Mouse (Mus musculus): ENCODE measurements around the gene Safb2. TPM values are rescaled to one million over a fixed set of nuclear protein-coding genes. Genes with fewer than 3 reads are reported as not detected.

Safb2 gene
- total RNA-seq, 2 experiments from 2014 or later, result 105 to 107 TPM

GRCm38 (mm10) chr17:56536874-56537273 is 47.5 kb downstream of the Safb2 start:
- peak; percentile 51 for DNase-seq
- intact Hi-C loops (cut with DNase I), result no loop called here

GRCm38 (mm10) chr17:56536192-56536591 is 48.2 kb downstream of the Safb2 start:
- intact Hi-C loops (cut with DNase I), result no loop called here
- peak; percentile 81 for DNase-seq

- intact Hi-C loops (cut with DNase I), result no loop called here
- no peak for DNase-seq
Measured at GRCm38 (mm10) chr17:56524943-56525342, 59.4 kb downstream of the Safb2 start.

DNA sequence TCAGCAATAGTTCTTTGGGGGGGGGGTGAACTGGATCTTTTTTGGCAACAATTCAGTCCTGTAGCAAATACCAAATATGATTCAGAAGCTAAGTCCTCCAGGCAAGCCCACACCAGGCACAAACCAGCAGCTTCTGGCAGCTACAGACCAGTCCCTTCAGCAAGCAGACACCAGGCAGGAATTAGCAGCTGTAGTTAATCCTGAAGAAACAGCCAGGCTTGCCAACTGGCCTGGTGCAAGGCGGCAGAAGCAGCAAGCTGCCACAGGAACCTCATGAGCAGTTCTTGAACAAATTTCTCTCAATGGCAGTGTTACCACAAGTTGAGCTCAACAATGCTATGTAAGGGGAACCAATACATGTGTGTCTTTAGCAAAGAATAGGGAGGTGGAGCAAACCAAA is 61.6 kb downstream of the Safb2 start:
- DNase-seq, result peak; percentile 57
- intact Hi-C loops (cut with DNase I), result no loop called here

DNA sequence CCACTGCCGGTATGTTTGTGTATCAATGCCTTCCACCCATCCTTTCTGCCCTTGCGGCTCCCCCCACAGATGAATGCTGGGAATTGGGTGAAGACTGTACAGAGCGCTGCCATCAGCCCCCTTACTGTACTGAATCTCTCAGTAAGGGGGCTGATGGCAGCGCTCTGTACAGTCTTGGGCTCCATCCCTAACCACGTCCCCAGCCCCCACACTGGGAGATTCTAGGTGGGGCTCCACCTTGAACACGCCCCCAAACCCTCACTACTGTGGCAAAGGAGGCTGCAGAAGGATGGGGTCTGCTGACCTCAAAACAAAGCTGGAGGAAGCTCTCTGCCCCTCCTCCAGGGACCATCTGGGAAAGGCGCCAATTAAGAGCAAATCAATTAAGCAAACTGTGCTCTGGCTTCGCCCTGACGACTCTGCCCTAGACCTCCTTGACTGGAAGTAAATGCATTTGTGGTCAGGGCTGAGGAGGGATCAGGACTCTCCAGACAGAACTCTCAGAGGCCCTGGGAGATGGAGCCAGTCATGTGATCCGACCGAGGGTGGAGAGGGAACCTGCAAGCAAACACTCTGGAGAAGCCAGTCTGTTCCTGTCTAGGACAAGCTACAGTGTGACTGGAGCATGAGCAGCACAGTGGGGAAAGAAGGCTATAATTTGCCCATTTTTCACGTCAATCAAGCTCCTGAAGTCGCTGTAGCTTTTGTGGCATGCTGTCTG is 68.5 kb downstream of the Safb2 start:
- intact Hi-C loops (cut with DNase I), result no loop called here
- DNase-seq, result peak; percentile 86

- DNase-seq, result no peak
- intact Hi-C loops (cut with DNase I), result no loop called here
Measured at GRCm38 (mm10) chr17:56514916-56515315, 69.5 kb downstream of the Safb2 start.

- DNase-seq, result no peak
- intact Hi-C loops (cut with DNase I), result no loop called here
Measured at GRCm38 (mm10) chr17:56514330-56514729, 70.1 kb downstream of the Safb2 start.

GRCm38 (mm10) chr17:56512310-56512709 is 72.1 kb downstream of the Safb2 start, which contains the start of gene Znrf4:
TSS of gene Znrf4 (minus strand) at chr17:56512431.
- intact Hi-C loops (cut with DNase I), result no loop called here
- no peak for DNase-seq

GRCm38 (mm10) chr17:56511707-56512090 is 72.7 kb downstream of the Safb2 start:
- DNase-seq, result no peak
- intact Hi-C loops (cut with DNase I), result no loop called here

- DNase-seq, result peak; percentile 73
- intact Hi-C loops (cut with DNase I), result no loop called here
Measured at GRCm38 (mm10) chr17:56510970-56511706, 73.2 kb downstream of the Safb2 start.

Other genes starting within 250 kb of the Safb2 start
- 100 to 1,000 TPM; 821 to 872 TPM for gene Ptprs, start 108.1 kb downstream of the Safb2 start, total RNA-seq (2021)
- not detected for gene Znrf4, start 72.2 kb downstream of the Safb2 start, total RNA-seq (2021)
- gene Gm20219, start 30.2 kb downstream of the Safb2 start, total RNA-seq (2021), result 1 to 10 TPM; 1.9 to 2.2 TPM
- gene Safb, start 240 bp upstream of the Safb2 start, total RNA-seq (2021), result 100 to 1,000 TPM; 173 to 188 TPM
- 100 to 1,000 TPM; 119 to 135 TPM for gene 2410015M20Rik, start 25.2 kb upstream of the Safb2 start, total RNA-seq (2021)
- 100 to 1,000 TPM; 563 to 595 TPM for gene Rpl36, start 28.8 kb upstream of the Safb2 start, total RNA-seq (2021)
- gene Lonp1, start 42.3 kb upstream of the Safb2 start, total RNA-seq (2021), result 10 to 100 TPM; 61.5 to 63.4 TPM
- 1 to 10 TPM; 1.3 to 2.2 TPM for gene Catsperd, start 43.6 kb upstream of the Safb2 start, total RNA-seq (2021)
- gene Ranbp3, start 88.7 kb upstream of the Safb2 start, total RNA-seq (2021), result 100 to 1,000 TPM; 102 to 112 TPM
- gene Ndufa11, start 133.2 kb upstream of the Safb2 start, total RNA-seq (2021), result 100 to 1,000 TPM; 187 to 194 TPM
- 10 to 100 TPM; 10.8 to 12.6 TPM for gene Vmac, start 133.4 kb upstream of the Safb2 start, total RNA-seq (2021)
- gene Nrtn, start 172.9 kb upstream of the Safb2 start, total RNA-seq (2021), result 1 to 10 TPM; 1.2 to 1.3 TPM
- gene Dus3l, start 180.2 kb upstream of the Safb2 start, total RNA-seq (2021), result 10 to 100 TPM; 80.0 to 90.4 TPM
- gene Prr22, start 185.7 kb upstream of the Safb2 start, total RNA-seq (2021), result 1 to 10 TPM; 1.2 TPM
- gene Rfx2, start 246.4 kb upstream of the Safb2 start, total RNA-seq (2021), result 1 to 10 TPM; 2.4 to 3.4 TPM

All from left cerebral cortex, postnatal 4 days (tissue).